Mouse (Mus musculus) cerebellum, adult 2 months (tissue): ENCODE measurements around the gene Gsg1l. TPM values are rescaled to one million over a fixed set of nuclear protein-coding genes. Genes with fewer than 3 reads are reported as not detected.

Experiments
- DNase-seq, 2 experiments: peaks; one replicate each; pipeline ENCODE4 v3.0.0; 2021
- H3K27ac ChIP-seq: fragments of 200-500 bp; 2 replicates; pipeline ENCODE4 v1.5.1; 2012; ENCODE audit warnings: low read length, control low read depth, inconsistent platforms; ENCODE audit not compliant: insufficient read depth
- H3K27me3 ChIP-seq: fragments of 200-500 bp; 2 replicates; pipeline ENCODE4 v1.6.1; 2012; ENCODE audit warnings: inconsistent platforms, mild to moderate bottlenecking, low read length, moderate library complexity; ENCODE audit not compliant: control insufficient read depth, insufficient read depth
- H3K4me1 ChIP-seq: fragments of 200-500 bp; 2 replicates; pipeline ENCODE4 v1.6.1; 2011; ENCODE audit warnings: low read length; ENCODE audit not compliant: control insufficient read depth, insufficient read depth
- H3K4me3 ChIP-seq: fragments of 200-500 bp; replicated peaks from 2 replicates; pipeline ENCODE3; 2011; ENCODE audit warnings: mild to moderate bottlenecking, low read depth, low read length, control low read depth; ENCODE audit not compliant: insufficient read depth
- CTCF ChIP-seq: fragments of 200-500 bp; IDR thresholded peaks from 2 replicates; pipeline ENCODE4 v1.5.1; 2011; ENCODE audit warnings: low read depth, mild to moderate bottlenecking, control low read depth, low read length, moderate library complexity, borderline replicate concordance; ENCODE audit not compliant: insufficient read depth
- POLR2A ChIP-seq: fragments of 200-500 bp; IDR thresholded peaks from 2 replicates; pipeline ENCODE4 v1.6.1; 2011; ENCODE audit warnings: low read length, control low read depth, borderline replicate concordance; ENCODE audit not compliant: insufficient read depth
- WGBS: fragments of 180-500 bp; shearing (Covaris S2); methylation state at CpG from one replicate; pipeline ENCODE4 v1.1.7; 2018; 5-methylcytosine and 5-hydroxymethylcytosine counted together
- polyA plus RNA-seq: library from polyadenylated mRNA; depleted of rRNA; stranded (reverse); fragments of >200 nt; gene quantifications from 2 replicates; pipeline ENCODE4 v1.2.3, GENCODE M21; 2012

Gene Gsg1l
- polyA plus RNA-seq, 1 experiment = 17.5 TPM

- H3K27ac ChIP-seq = no peak overlapping the region
- DNase-seq = no peak
- WGBS = 66% methylated on average over 10 of the region's 10 CpGs
- no peak overlapping the region for H3K4me3 ChIP-seq
- no peaks in the 10 kb centered on the region; the same call in 1 of the 2 replicates for H3K27me3 ChIP-seq
- H3K4me1 ChIP-seq = 0 out of 2 replicates have a peak, but pooled peaks cover 3% of the 10 kb centered on the region
- TF ChIP-seq POLR2A = no peak
- no peak for TF ChIP-seq CTCF
These were observed 24.8 kb downstream of the Gsg1l start for GRCm38 (mm10) chr7:126057332-126057914.

GRCm38 (mm10) chr7:126054574-126054973, 27.6 kb downstream of the Gsg1l start:
- Histone ChIP-seq H3K27ac (no peak overlapping the region), H3K27me3 (no peaks in the 10 kb centered on the region; the same call in 1 of the 2 replicates), H3K4me1 (peaks cover 9% of the 10 kb centered on the region; the same call in 1 of the 2 replicates), H3K4me3 (no peak overlapping the region)
- TF ChIP-seq CTCF (no peak), POLR2A (no peak)
- no peak for DNase-seq
- WGBS = 63% methylated on average over 6 of the region's 6 CpGs

- DNase-seq = no peak
- Histone ChIP-seq H3K4me3 (no peak overlapping the region), H3K4me1 (peaks cover 9% of the 10 kb centered on the region; the same call in 1 of the 2 replicates), H3K27me3 (no peaks in the 10 kb centered on the region; the same call in 1 of the 2 replicates), H3K27ac (no peak overlapping the region)
- TF ChIP-seq CTCF (no peak), POLR2A (no peak)
- 74% methylated on average over 7 of the region's 7 CpGs for WGBS
These were observed 28.6 kb downstream of the Gsg1l start for GRCm38 (mm10) chr7:126053618-126054017.

GRCm38 (mm10) chr7:126051910-126052309, 30.3 kb downstream of the Gsg1l start:
- 68% methylated on average over 6 of the region's 6 CpGs for WGBS

GRCm38 (mm10) chr7:126045077-126045476, 37.1 kb downstream of the Gsg1l start:
- H3K27me3 ChIP-seq = no peaks in the 10 kb centered on the region
- DNase-seq = no peak
- peaks cover 8% of the 10 kb centered on the region for H3K4me1 ChIP-seq
- 94% methylated on average over 6 of the region's 6 CpGs for WGBS
- no peak overlapping the region for H3K4me3 ChIP-seq
- TF ChIP-seq CTCF = no peak
- TF ChIP-seq POLR2A = no peak
- H3K27ac ChIP-seq = no peak overlapping the region

More at GRCm38 (mm10) chr7:126051910-126052309, 30.3 kb downstream of the Gsg1l start:
- no peak for TF ChIP-seq CTCF
- TF ChIP-seq POLR2A = no peak
- Histone ChIP-seq H3K27ac (no peak overlapping the region), H3K4me3 (no peak overlapping the region), H3K4me1 (peaks cover 9% of the 10 kb centered on the region; the same call in 1 of the 2 replicates), H3K27me3 (no peaks in the 10 kb centered on the region; the same call in 1 of the 2 replicates)
- no peak for DNase-seq

GRCm38 (mm10) chr7:126042306-126042705, 39.9 kb downstream of the Gsg1l start:
- 88% methylated on average over 3 of the region's 3 CpGs for WGBS
- Histone ChIP-seq H3K4me3 (no peak overlapping the region), H3K27me3 (no peaks in the 10 kb centered on the region), H3K27ac (no peak overlapping the region), H3K4me1 (peaks cover 8% of the 10 kb centered on the region)
- TF ChIP-seq CTCF = peak; percentile 34; the same call in 1 of the 2 replicates
- no peak for TF ChIP-seq POLR2A
- DNase-seq = no peak

- WGBS = 15% methylated on average over 18 of the region's 18 CpGs
- H3K27ac ChIP-seq = no peak overlapping the region
- DNase-seq = peak; percentile 74 to 83
- H3K27me3 ChIP-seq = no peaks in the 10 kb centered on the region
- peaks cover 11% of the 10 kb centered on the region for H3K4me1 ChIP-seq
- TF ChIP-seq POLR2A (no peak), CTCF (no peak)
- H3K4me3 ChIP-seq = no peak overlapping the region
These were observed 41.3 kb downstream of the Gsg1l start for GRCm38 (mm10) chr7:126040794-126041526.
